Mouse (Mus musculus): Measurements from ENCODE around the gene Cecr2. TPM values are rescaled to one million over a fixed set of nuclear protein-coding genes. Genes with fewer than 3 reads are reported as not detected.
A peak's percentile ranks its signal among the peaks of the same experiment; 100 is the strongest.

Gene Cecr2
- total RNA-seq, 2 experiments from 2014 or later = 13.1 to 25.6 TPM

GRCm38 (mm10) chr6:120806999-120807737 lies 141.0 kb downstream of the Cecr2 start:
- ATAC-seq (replicated peaks; ENCODE audit: low FRiP score, poor library complexity, severe bottlenecking) = no peak

- no peak for ATAC-seq (replicated peaks; ENCODE audit: low FRiP score, poor library complexity, severe bottlenecking)
These were observed 141.5 kb downstream of the Cecr2 start for GRCm38 (mm10) chr6:120807738-120808081.

GRCm38 (mm10) chr6:120811999-120812398 lies 145.8 kb downstream of the Cecr2 start:
- peak; percentile 68 for ATAC-seq (replicated peaks; ENCODE audit: low FRiP score, poor library complexity, severe bottlenecking)

GRCm38 (mm10) chr6:120819294-120819693 lies 153.1 kb downstream of the Cecr2 start:
- ATAC-seq (replicated peaks; ENCODE audit: low FRiP score, poor library complexity, severe bottlenecking) = 0 out of 2 replicates have a peak, but pooled peaks have one; percentile 25

GRCm38 (mm10) chr6:120820144-120820543 lies 154.0 kb downstream of the Cecr2 start:
- no peak for ATAC-seq (replicated peaks; ENCODE audit: low FRiP score, poor library complexity, severe bottlenecking)

Other genes with a start within 250 kb of the Cecr2 start
- gene Il17ra, start 203.1 kb upstream of the Cecr2 start, total RNA-seq (2015; ENCODE audit: low replicate concordance) = 9.4 and 13.8 TPM in 2 replicates
- gene Il17ra, start 203.1 kb upstream of the Cecr2 start, total RNA-seq (2017; ENCODE audit: low replicate concordance) = 7.8 and 13.9 TPM in 2 replicates
- not detected in 2 replicates for gene Tmem121b, start 172.6 kb upstream of the Cecr2 start, total RNA-seq (2015; ENCODE audit: low replicate concordance)
- not detected in 2 replicates for gene Tmem121b, start 172.6 kb upstream of the Cecr2 start, total RNA-seq (2017; ENCODE audit: low replicate concordance)
- 1.3 TPM in 1 of 2 replicates, not detected in the other for gene Hdhd5, start 135.1 kb upstream of the Cecr2 start, total RNA-seq (2015; ENCODE audit: low replicate concordance)
- gene Hdhd5, start 135.1 kb upstream of the Cecr2 start, total RNA-seq (2017; ENCODE audit: low replicate concordance) = 0.26 and 2.5 TPM in 2 replicates
- not detected in 2 replicates for gene Slc25a18, start 107.2 kb downstream of the Cecr2 start, total RNA-seq (2015; ENCODE audit: low replicate concordance)
- 0.26 TPM in 1 of 2 replicates, not detected in the other for gene Slc25a18, start 107.2 kb downstream of the Cecr2 start, total RNA-seq (2017; ENCODE audit: low replicate concordance)
- gene Atp6v1e1, start 156.4 kb downstream of the Cecr2 start, total RNA-seq (2015; ENCODE audit: low replicate concordance) = 131 and 140 TPM in 2 replicates
- gene Atp6v1e1, start 156.4 kb downstream of the Cecr2 start, total RNA-seq (2017; ENCODE audit: low replicate concordance) = 234 and 332 TPM in 2 replicates
- gene Bcl2l13, start 169.8 kb downstream of the Cecr2 start, total RNA-seq (2015; ENCODE audit: low replicate concordance) = 20.9 and 27.0 TPM in 2 replicates
- 38.6 and 38.7 TPM in 2 replicates for gene Bcl2l13, start 169.8 kb downstream of the Cecr2 start, total RNA-seq (2017; ENCODE audit: low replicate concordance)